Mouse (Mus musculus) erythroid progenitor cell, adult 5-6 weeks (primary cell): Measurements from ENCODE around the gene Ttc7. TPM values are rescaled to one million over a fixed set of nuclear protein-coding genes. Genes with fewer than 3 reads are reported as not detected.
A peak's percentile ranks its signal among the peaks of the same experiment; 100 is the strongest.

Experiments
- ATAC-seq: replicated peaks from 2 replicates; pipeline ENCODE4 v1.8.0; 2016; ENCODE audit warnings: moderate number of reproducible peaks, mild to moderate bottlenecking, moderate TSS enrichment, inconsistent platforms; ENCODE audit not compliant: poor library complexity, low FRiP score, severe bottlenecking
- total RNA-seq, 2 experiments: library from RNA; stranded (forward) in 1 of 2; stranded (reverse) in 1 of 2; fragments of 150-400 nt in 1 of 2; fragments of 186-747, 209-891 nt in 1 of 2; gene quantifications; 2 replicates each; pipeline versions ENCODE4 v1.2.3 to v1.2.4; 2015 to 2017; ENCODE audit warnings: low replicate concordance in 2 of 2

Ttc7 gene
- total RNA-seq (2015; ENCODE audit: low replicate concordance), result 27.0 and 35.2 TPM in 2 replicates
- 23.4 and 30.7 TPM in 2 replicates for total RNA-seq (2017; ENCODE audit: low replicate concordance)

- ATAC-seq, result peak; percentile 84
Measured at GRCm38 (mm10) chr17:87282706-87283053, at the start of gene Ttc7. TSS of gene Ttc7 (plus strand) at chr17:87282886.

DNA sequence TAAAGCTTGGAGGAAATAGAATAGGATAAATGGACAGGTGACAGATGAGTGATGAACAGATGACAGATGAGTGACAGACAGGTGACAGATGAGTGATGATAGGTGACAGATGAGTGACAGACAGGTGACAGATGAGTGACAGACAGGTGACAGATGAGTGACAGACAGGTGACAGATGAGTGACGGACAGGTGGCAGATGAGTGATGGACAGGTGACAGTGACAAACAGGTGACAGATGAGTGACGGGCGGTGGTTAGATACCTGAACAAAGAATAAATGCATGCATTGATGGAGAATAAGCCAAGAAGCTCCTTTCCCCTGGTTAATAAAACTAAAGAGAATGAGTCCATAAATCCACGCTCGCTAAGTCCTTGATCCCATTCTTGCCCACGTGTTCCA is 47.7 kb upstream of the Ttc7 start:
- no peak for ATAC-seq

GRCm38 (mm10) chr17:87236725-87237650 is 45.7 kb upstream of the Ttc7 start:
- no peak for ATAC-seq

GRCm38 (mm10) chr17:87237826-87238225 is 44.9 kb upstream of the Ttc7 start:
- no peak for ATAC-seq

- no peak for ATAC-seq
Measured at GRCm38 (mm10) chr17:87246103-87246502, 36.6 kb upstream of the Ttc7 start.

DNA sequence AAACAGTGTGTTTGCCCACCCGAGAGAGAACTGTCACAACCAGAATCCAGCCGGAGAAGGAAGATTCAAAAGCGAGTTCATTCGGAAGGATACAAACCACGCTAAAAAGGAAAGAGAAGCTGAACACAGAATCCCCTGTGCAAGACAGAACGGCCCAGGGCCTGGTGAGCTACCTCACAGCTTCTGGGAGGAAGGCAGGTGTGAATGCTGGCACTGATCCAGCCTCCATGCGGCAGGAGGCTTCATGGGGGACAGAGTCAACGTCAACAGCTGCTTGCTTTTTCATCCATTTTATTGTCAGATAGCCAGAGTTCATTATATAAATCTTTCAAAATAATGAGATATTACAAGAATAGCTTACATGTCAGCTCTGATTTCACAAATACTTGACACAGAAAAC is 28.3 kb upstream of the Ttc7 start:
- ATAC-seq, result no peak

DNA sequence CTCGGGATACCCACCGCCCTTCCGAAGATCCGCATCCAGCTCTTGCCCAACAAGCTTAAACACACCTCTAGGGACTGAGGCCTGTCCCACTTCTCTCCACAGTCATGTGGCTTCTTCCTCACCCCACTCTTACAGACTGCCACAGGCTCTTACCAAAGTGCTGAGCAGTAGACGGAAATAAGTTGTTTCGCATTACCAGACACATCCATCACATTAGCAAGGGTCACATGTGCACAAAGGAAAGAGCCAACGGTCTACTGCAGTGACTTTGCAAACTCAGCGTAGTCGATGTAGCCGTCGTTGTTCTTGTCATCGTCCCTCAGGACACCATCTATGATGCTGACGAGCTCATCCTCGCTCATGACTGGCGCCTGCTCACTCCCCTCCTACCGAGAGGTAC is 27.0 kb upstream of the Ttc7 start:
- no peak for ATAC-seq

GRCm38 (mm10) chr17:87263401-87263800 is 19.3 kb upstream of the Ttc7 start:
- ATAC-seq, result no peak

DNA sequence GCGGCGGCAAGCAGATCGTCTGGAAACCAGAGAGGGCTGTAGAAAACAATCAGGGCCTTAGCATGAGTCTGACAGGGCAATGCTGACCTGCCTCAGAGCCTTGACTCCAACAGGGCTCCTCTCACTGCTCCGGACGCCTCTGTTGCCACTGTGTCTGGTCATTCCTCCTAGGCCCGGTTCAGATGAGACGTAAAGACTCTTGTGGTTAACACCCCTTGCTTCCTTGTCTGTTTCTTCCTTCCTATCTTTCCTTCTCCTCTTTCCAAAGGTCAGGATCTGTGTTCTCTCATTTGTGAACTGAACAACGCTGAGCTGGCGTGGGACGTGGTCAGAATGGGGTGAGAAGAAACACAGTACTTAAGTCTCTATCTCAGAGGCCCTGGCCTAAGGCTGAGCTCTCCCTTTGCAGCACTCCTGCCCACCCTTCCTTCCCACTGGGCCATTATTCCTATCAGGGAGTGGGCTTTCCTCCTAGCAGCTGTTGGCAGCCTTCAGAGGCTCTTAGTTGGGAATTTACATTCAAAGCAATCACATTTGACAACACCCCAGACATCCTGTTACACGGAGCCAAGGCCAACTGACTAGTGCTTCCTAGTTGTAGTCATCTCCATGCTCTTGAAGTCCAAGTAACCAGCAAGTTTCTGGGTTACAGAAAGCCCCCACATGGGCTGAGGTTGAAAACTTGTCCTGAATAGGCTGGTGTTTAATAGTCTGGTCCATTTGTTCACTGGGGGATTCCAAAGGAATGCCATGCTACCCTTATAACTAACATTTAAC is 18.4 kb upstream of the Ttc7 start:
- no peak for ATAC-seq

GRCm38 (mm10) chr17:87264927-87265791 is 17.5 kb upstream of the Ttc7 start:
- peak; percentile 35; the same call in 1 of the 2 replicates for ATAC-seq

DNA sequence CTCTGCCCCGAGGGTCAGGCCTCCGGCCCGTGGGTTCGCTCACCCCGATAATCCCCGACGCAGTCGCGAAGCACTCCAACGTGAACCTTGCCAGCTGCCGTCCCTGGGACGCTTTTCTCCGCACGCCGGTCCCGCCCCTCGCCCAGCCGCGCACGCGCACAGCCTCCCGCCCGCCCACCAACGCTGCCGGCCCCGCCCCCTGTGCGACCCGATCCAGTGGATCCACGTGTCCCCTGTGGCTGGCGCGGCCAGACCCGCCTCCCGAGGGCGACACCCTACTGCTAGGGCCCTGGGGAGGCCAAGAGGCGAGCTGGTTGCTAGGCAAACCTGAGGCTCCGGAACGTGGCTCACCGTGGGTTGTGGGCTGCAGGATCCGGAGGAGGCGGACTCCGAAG is 16.9 kb upstream of the Ttc7 start, which contains the start of gene Mcfd2:
Gene Mcfd2, minus strand, starts transcription at position 144 of the 395 bp plus-strand sequence.
- peak; percentile 93 for ATAC-seq

GRCm38 (mm10) chr17:87269454-87269853 is 13.2 kb upstream of the Ttc7 start:
- no peak for ATAC-seq

- ATAC-seq, result no peak
Measured at GRCm38 (mm10) chr17:87275363-87276341, 7.0 kb upstream of the Ttc7 start.

- peak; percentile 81 for ATAC-seq
Measured at GRCm38 (mm10) chr17:87282007-87282705, 530 bp upstream of the Ttc7 start.

DNA sequence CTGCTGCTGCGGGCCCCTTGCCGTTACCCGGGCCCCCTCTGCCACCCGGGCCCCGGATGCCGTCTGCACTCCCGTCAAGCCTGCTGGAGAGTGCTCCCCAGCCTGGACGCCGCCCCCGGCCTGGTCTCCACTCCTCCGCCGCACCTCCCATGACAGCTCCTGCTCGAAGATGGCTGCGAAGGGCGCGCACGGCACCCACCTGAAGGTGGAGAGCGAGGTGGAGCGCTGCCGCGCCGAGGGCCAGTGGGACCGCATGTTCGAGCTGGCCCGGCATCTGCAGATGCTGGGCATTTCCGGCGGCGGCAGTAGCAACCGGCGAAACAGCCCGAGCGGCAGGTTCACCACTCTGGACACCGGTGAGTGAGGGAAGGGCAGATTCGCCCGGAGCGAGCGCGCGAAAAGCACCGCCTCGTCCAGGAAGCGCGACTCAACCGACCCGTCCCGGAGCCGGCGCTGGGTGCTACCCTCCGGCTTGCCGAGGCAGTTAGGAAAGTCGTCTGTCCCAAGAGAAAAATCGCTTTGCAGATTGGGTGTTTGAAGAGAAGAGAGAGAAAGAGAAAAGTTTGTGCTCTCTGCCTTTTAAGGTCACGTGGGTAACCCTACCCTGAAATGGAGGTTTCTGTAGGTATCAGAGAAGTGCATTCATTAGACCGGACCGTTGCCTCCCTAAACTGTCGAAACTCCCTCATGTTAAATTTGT is 519 bp downstream of the Ttc7 start:
- peak; percentile 37; the same call in 1 of the 2 replicates for ATAC-seq

DNA sequence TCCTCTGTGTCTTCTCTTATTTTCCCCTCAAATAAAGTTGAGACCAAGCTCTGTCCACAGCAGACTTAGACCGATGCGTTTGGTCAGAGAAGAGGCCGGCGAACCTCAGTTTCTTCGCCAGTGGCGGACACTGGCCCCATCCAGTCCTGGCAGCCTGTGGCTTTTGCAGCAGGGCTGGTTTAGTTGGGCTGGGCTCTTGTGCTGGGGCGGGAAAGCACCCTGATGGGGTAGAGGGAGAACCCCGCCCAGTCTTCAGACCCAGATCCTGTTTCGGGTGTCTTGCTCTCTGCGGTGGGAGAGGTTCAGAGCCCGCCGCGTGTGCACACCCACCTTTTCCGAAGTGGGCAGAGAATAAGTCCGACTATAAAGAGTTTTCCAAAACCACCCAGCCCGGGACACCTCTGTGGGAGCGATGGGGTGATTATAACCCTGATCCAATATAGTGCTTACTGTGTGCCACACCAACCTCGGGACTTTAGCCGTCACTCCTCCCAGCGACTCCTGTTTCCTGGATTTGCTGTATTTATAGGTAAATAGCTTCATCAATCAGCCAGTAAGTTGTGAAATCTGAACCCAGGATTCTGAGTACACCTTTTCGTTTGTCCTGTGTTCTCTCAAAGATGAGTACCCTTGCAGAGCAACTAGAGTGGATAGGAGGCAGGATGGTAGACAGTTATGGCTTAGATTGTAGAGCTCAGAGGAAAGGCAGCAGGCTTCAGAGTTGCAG is 1.2 kb downstream of the Ttc7 start:
- peak; percentile 67 for ATAC-seq
